ENCODE assay signal across 23 mouse cellular contexts in genomic region chr12:40978719-40979500, GRCm38 (mm10). TPM values are rescaled to one million over a fixed set of nuclear protein-coding genes. Genes with fewer than 3 reads are reported as not detected.
"Had no signal": no experiment of that assay in that cellular context is flagged by ENCODE, and none has a peak within 500 bp of the region (broad histone marks: within the 10 kb centered on the region; RNA-seq: fewer than 3 reads in every experiment).

No protein-coding gene starts in this region.

- ATAC-seq: liver, embryonic 12.5 days; midbrain, embryonic 16.5 days had no signal

- H3K4me1 ChIP-seq: kidney, embryonic 15.5 days; limb, embryonic 13.5 days; liver, embryonic 12.5 days; liver, embryonic 15.5 days; lung, embryonic 15.5 days; midbrain, embryonic 12.5 days; neural tube, embryonic 13.5 days; stomach, embryonic 15.5 days had no signal

- H3K27me3 ChIP-seq: kidney, embryonic 15.5 days; limb, embryonic 13.5 days; liver, embryonic 12.5 days; lung, embryonic 15.5 days; midbrain, embryonic 12.5 days; neural tube, embryonic 13.5 days; stomach, embryonic 15.5 days had no signal

- H3K36me3 ChIP-seq: kidney, embryonic 15.5 days; limb, embryonic 13.5 days; liver, embryonic 12.5 days; liver, embryonic 15.5 days; lung, embryonic 15.5 days; midbrain, embryonic 12.5 days; neural tube, embryonic 13.5 days; stomach, embryonic 15.5 days had no signal

- H3K9ac ChIP-seq: kidney, embryonic 15.5 days; limb, embryonic 13.5 days; liver, embryonic 12.5 days; liver, embryonic 15.5 days; lung, embryonic 15.5 days; midbrain, embryonic 12.5 days; neural tube, embryonic 13.5 days; stomach, embryonic 15.5 days had no signal

- H3K27ac ChIP-seq: kidney, embryonic 15.5 days; limb, embryonic 13.5 days; liver, embryonic 12.5 days; liver, embryonic 15.5 days; lung, embryonic 15.5 days; midbrain, embryonic 12.5 days; neural tube, embryonic 13.5 days; stomach, embryonic 15.5 days had no signal

- H3K4me3 ChIP-seq: kidney, embryonic 15.5 days; limb, embryonic 13.5 days; liver, embryonic 12.5 days; liver, embryonic 15.5 days; lung, embryonic 15.5 days; midbrain, embryonic 12.5 days; myocyte; neural tube, embryonic 13.5 days; stomach, embryonic 15.5 days had no signal

- H3K9me3 ChIP-seq: kidney, embryonic 15.5 days; limb, embryonic 13.5 days; liver, embryonic 12.5 days; liver, embryonic 15.5 days; lung, embryonic 15.5 days; midbrain, embryonic 12.5 days; neural tube, embryonic 13.5 days; stomach, embryonic 15.5 days had no signal

- DNase-seq: kidney, adult 11 months; kidney, adult 8-10 months; kidney, postnatal 10 days; kidney, postnatal 36 days; liver; lung, adult 18-20 months; lung, postnatal 14 days; lung, postnatal 4 days; retina, postnatal 1 day; right cerebral cortex, postnatal 25 days; spleen, adult 18-20 months; thymus, postnatal 25 days had no signal

- H3K4me2 ChIP-seq: kidney, embryonic 15.5 days; limb, embryonic 13.5 days; liver, embryonic 12.5 days; liver, embryonic 15.5 days; lung, embryonic 15.5 days; midbrain, embryonic 12.5 days; neural tube, embryonic 13.5 days; stomach, embryonic 15.5 days had no signal

RNA-seq across cellular contexts. Expression of gene Immp2l, which starts 45.0 kb away (rescaled TPM):
- total RNA-seq: monocyte, adult 5-6 weeks had no signal
